Mouse (Mus musculus): Measurements from ENCODE around the gene Vegfd. TPM values are rescaled to one million over a fixed set of nuclear protein-coding genes. Genes with fewer than 3 reads are reported as not detected.

Gene Vegfd
- polyA plus RNA-seq, 1 experiment from 2014 or later, result 0.13 TPM

GRCm38 (mm10) chrX:164446835-164447681 is 73.9 kb downstream of the Vegfd start:
- H3K4me1 ChIP-seq, result no peaks in the 10 kb centered on the region
- no peak overlapping the region for H3K27ac ChIP-seq
- ATAC-seq (replicated peaks), result no peak
- H3K36me3 ChIP-seq (replicated peaks), result no peaks in the 10 kb centered on the region
- no peaks in the 10 kb centered on the region for H3K27me3 ChIP-seq (replicated peaks)
- H3K4me3 ChIP-seq, result no peak overlapping the region
- H3K9me3 ChIP-seq, result no peaks in the 10 kb centered on the region
- WGBS, result 92% methylated on average over 9 of the region's 9 CpGs
- H3K9ac ChIP-seq, result no peak overlapping the region
- no peak overlapping the region for H3K4me2 ChIP-seq

DNA sequence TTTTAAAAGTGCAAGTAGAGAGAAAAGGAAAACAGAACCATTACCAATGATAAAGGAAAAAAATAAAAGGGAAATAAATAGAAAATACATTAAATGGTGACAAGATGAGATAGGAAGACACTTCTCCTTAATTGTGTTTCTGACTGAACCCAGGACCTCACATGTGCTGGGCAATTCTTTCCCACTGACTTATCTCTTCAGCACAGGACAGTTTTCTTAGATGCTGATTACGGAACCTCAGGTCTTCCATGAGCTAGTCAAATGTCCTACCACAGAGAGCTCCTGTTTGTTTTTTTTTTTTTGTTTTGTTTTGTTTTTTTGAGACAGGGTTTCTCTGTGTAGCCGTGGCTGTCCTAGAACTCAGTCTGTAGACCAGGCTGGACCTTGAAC is 74.5 kb downstream of the Vegfd start:
- H3K4me3 ChIP-seq, result no peak overlapping the region
- no peaks in the 10 kb centered on the region for H3K9me3 ChIP-seq
- H3K27ac ChIP-seq, result no peak overlapping the region
- ATAC-seq (replicated peaks), result no peak
- H3K4me1 ChIP-seq, result no peaks in the 10 kb centered on the region
- H3K27me3 ChIP-seq (replicated peaks), result peaks cover 4% of the 10 kb centered on the region; the same call in 1 of the 2 replicates
- no peak overlapping the region for H3K4me2 ChIP-seq
- H3K9ac ChIP-seq, result no peak overlapping the region
- no peaks in the 10 kb centered on the region for H3K36me3 ChIP-seq (replicated peaks)
- WGBS, result 78% methylated on average over 2 of the region's 2 CpGs

DNA sequence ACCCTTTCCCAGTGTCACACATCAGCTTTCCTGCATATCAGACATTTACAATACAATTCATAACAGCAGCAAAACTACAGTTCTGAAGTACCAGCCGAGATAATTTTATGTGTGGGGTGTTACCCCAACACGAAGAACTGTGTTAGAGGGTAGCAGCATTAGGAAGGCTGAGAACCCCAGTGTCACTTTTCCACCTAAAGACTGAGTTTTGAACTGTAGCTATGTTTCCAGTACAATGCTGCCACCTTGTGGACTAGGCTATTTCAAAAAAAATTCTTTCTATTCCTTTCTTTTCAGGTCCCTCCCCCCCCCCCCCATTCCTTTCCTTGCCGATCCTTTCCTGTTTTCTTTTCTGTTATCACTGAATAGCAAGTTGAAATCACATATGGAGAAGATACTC is 76.0 kb downstream of the Vegfd start:
- no peak for ATAC-seq (replicated peaks)
- Histone ChIP-seq H3K4me2 (no peak overlapping the region), H3K27ac (no peak overlapping the region), H3K4me3 (no peak overlapping the region), H3K9ac (no peak overlapping the region), H3K9me3 (no peaks in the 10 kb centered on the region), H3K27me3 (replicated peaks) (peaks cover 5% of the 10 kb centered on the region; the same call in 1 of the 2 replicates), H3K36me3 (replicated peaks) (no peaks in the 10 kb centered on the region), H3K4me1 (no peaks in the 10 kb centered on the region)
- WGBS, result 43% methylated on average over 3 of the region's 3 CpGs

Other genes starting within 250 kb of the Vegfd start
- gene Ace2, start 234.0 kb upstream of the Vegfd start, polyA plus RNA-seq (2015; fragmentation: Nextera tagmentation; extraction: Ambion mirVana), result 0.08 and 0.10 TPM in 2 replicates
- 0.32 and 0.44 TPM in 2 replicates for gene Bmx, start 115.2 kb upstream of the Vegfd start, polyA plus RNA-seq (2015; fragmentation: Nextera tagmentation; extraction: Ambion mirVana)
- gene Pir, start 104.0 kb upstream of the Vegfd start, polyA plus RNA-seq (2015; fragmentation: Nextera tagmentation; extraction: Ambion mirVana), result 2.9 and 3.1 TPM in 2 replicates
- 5.1 and 5.2 TPM in 2 replicates for gene Piga, start 46.4 kb downstream of the Vegfd start, polyA plus RNA-seq (2015; fragmentation: Nextera tagmentation; extraction: Ambion mirVana)
- gene Asb11, start 63.6 kb downstream of the Vegfd start, polyA plus RNA-seq (2015; fragmentation: Nextera tagmentation; extraction: Ambion mirVana), result not detected in 2 replicates
- not detected in 2 replicates for gene Asb9, start 132.9 kb downstream of the Vegfd start, polyA plus RNA-seq (2015; fragmentation: Nextera tagmentation; extraction: Ambion mirVana)